Mouse (Mus musculus) CH12.LX (cell line): ENCODE measurements at regions not wholly inside any gene's neighbourhood (a gene's known extent, or its start where the extent isn't known, plus 50 kb on each side); places are given as distances from the start of the nearest gene placed in this dataset.

Experiments used
- CHD2 ChIP-seq: IDR thresholded peaks from 2 replicates; pipeline ENCODE4 v1.6.1; 2011; ENCODE audit warnings: low read length, improper control_type of control experiment
- CTCF ChIP-seq, 2 experiments: IDR thresholded peaks in 1 of 2; conservative IDR thresholded peaks in 1 of 2; 2 replicates each; pipeline ENCODE4 v1.5.1; 2011 to 2012; ENCODE audit warnings: low read depth in 2 of 2, low read length in 2 of 2, improper control_type of control experiment in 1 of 2, inconsistent platforms in 1 of 2, mild to moderate bottlenecking in 1 of 2, moderate library complexity in 1 of 2
- IRF4 ChIP-seq: IDR thresholded peaks from 2 replicates; pipeline ENCODE4 v1.6.1; 2014; ENCODE audit warnings: low read depth, mild to moderate bottlenecking, inconsistent platforms, low read length, improper control_type of control experiment
- POLR2A ChIP-seq: IDR thresholded peaks from 2 replicates; pipeline ENCODE4 v1.6.1; 2011; ENCODE audit warnings: low read depth, mild to moderate bottlenecking, improper control_type of control experiment, low read length
- SIN3A ChIP-seq: IDR thresholded peaks from 2 replicates; pipeline ENCODE4 v1.6.1; 2012; ENCODE audit warnings: low read length, improper control_type of control experiment, inconsistent platforms
- ZC3H11A ChIP-seq: IDR thresholded peaks from 2 replicates; pipeline ENCODE4 v1.6.1; 2012; ENCODE audit warnings: low read depth, mild to moderate bottlenecking, inconsistent platforms, low read length, improper control_type of control experiment

DNA sequence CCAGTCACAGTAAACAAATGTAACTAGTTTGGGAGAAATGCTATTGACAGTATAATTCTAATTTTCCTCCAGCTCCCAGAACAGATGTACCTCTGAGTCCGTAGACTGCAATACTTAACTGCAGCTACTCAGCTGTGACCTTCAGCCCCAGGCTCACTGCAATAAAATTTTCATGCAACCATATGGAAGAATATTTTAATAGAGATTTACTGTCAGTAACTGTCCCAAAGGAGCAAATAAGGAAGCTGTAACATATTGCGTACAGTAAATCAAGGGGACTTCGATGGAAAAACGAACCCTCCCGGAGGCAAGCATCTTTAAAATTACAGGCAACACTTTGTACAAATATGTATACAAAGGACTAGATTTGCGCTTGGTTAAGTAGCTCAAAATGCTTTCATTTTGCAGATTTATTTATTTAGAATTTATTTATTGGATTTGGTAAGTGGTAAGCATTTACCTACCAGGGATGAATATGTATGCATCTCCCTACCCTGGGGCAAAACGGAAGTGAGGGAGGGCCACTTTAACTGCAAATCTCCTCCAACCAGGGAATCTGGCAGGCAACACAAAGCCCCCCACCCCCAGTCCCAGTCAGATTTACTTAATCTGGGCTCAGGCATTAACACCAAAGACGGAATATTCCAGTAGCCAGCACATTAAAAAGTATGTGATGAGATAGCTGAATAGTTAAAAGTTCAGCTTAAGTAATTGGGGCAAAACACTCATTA is 141.7 kb downstream of the Etaa1 start:
- TF ChIP-seq CTCF (conservative IDR thresholded peaks at IDR 0.05 in 1 of 2, IDR thresholded peaks at IDR 0.05 in 1 of 2; ENCODE audit: low read depth in 2 of 2, low read length in 2 of 2), result no peak
- TF ChIP-seq IRF4, result no peak
- no peak for TF ChIP-seq POLR2A
- TF ChIP-seq SIN3A, result no peak
- no peak for TF ChIP-seq ZC3H11A
- no peak for TF ChIP-seq CHD2
